Mouse (Mus musculus): Measurements from ENCODE around the gene Igfbp1.

DNA sequence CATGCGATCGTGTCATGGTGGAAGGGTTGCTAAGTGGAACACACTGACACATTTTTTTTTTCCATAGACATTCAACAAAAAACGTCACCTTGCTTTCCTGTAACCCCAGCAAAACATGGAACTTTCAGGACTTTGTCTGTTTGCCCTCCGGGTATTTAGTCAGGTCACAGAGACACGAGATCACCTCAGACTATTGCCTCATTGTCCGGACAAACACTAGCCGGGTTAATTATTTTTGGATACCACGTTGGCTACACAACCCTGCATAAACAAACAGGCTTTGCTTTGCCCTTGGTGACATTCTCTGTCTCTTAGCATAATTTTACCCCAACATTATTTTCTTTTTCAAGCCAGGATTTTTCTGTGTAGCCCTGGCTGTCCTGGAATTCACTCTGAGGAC lies 44.5 kb upstream of the Igfbp1 start:
- TF ChIP-seq POLR2A (IDR thresholded peaks at IDR 0.05; ENCODE audit: extremely low read depth, insufficient read depth, low read length) (no peak), CTCF (IDR thresholded peaks at IDR 0.05; ENCODE audit: low read depth, low read length) (no peak)

Data from liver, adult 2 months (tissue).